In genomic region chr2:70898396-70898795, GRCm38 (mm10) we compare ENCODE assay signal across 20 mouse cellular contexts.
DNase-seq lines count a peak whose midpoint lies in the region; ATAC-seq and TF ChIP-seq lines count a peak whose summit lies in the region.
"Had no signal": no experiment of that assay in that cellular context is flagged by ENCODE, and none has a peak within 500 bp of the region (broad histone marks: within the 10 kb centered on the region; RNA-seq: fewer than 3 reads in every experiment).

No protein-coding gene starts in this region.

- 47% methylated on average over 9 of the region's 9 CpGs for WGBS in heart, embryonic 10.5 days
- WGBS in hindbrain, embryonic 13.5 days, result 81% methylated on average over 9 of the region's 9 CpGs

- H3K9me3 ChIP-seq in heart, embryonic 10.5 days, result no peaks in the 10 kb centered on the region
- no peaks in the 10 kb centered on the region for H3K9me3 ChIP-seq in hindbrain, embryonic 13.5 days
- H3K9me3 ChIP-seq: forebrain, embryonic 10.5 days; midbrain, embryonic 15.5 days; neural tube, embryonic 15.5 days had no signal

- H3K36me3 ChIP-seq in heart, embryonic 10.5 days, result no peaks in the 10 kb centered on the region
- no peaks in the 10 kb centered on the region for H3K36me3 ChIP-seq in hindbrain, embryonic 13.5 days
- H3K36me3 ChIP-seq: forebrain, embryonic 10.5 days; hindbrain, embryonic 12.5 days; midbrain, embryonic 15.5 days; neural tube, embryonic 15.5 days had no signal

- no peak overlapping the region for H3K9ac ChIP-seq in hindbrain, embryonic 13.5 days
- H3K9ac ChIP-seq: hindbrain, embryonic 12.5 days; midbrain, embryonic 15.5 days; neural tube, embryonic 15.5 days had no signal

- no peak for TF ChIP-seq CTCF in layer of hippocampus, adult 2 months (conservative IDR thresholded peaks at IDR 0.05)

- H3K27ac ChIP-seq in heart, embryonic 10.5 days, result peak overlapping the region; percentile 29; the same call in 1 of the 2 replicates
- H3K27ac ChIP-seq in layer of hippocampus, adult 2 months, result 0 out of 2 replicates have a peak overlapping the region, but pooled peaks have one; percentile 7
- H3K27ac ChIP-seq in hindbrain, embryonic 13.5 days, result no peak overlapping the region
- H3K27ac ChIP-seq: forebrain, embryonic 10.5 days; hindbrain, embryonic 12.5 days; midbrain, embryonic 15.5 days; neural tube, embryonic 15.5 days had no signal

- no peaks in the 10 kb centered on the region for H3K27me3 ChIP-seq in heart, embryonic 10.5 days (ENCODE audit: insufficient read depth, poor library complexity, severe bottlenecking)
- H3K27me3 ChIP-seq in hindbrain, embryonic 13.5 days, result no peaks in the 10 kb centered on the region
- H3K27me3 ChIP-seq: hindbrain, embryonic 12.5 days; midbrain, embryonic 15.5 days; neural tube, embryonic 15.5 days had no signal

- H3K4me3 ChIP-seq in heart, embryonic 10.5 days, result no peak overlapping the region
- no peak overlapping the region for H3K4me3 ChIP-seq in layer of hippocampus, adult 2 months
- no peak overlapping the region for H3K4me3 ChIP-seq in hindbrain, embryonic 13.5 days
- H3K4me3 ChIP-seq: forebrain, embryonic 10.5 days; hindbrain, embryonic 12.5 days; midbrain, embryonic 15.5 days; neural tube, embryonic 15.5 days had no signal

- DNase-seq in heart, embryonic 10.5 days (ENCODE audit: low spot score), result no peak
- DNase-seq in heart, postnatal 14 days, result no peak
- DNase-seq in layer of hippocampus, adult 2 months (ENCODE audit: low spot score in 2 of 2), result no peak
- no peak for DNase-seq in layer of hippocampus, adult 8-10 months (ENCODE audit: low spot score in 2 of 2)
- DNase-seq in brain, adult 2 months (ENCODE audit: low read depth, low spot score), result peak; percentile 78
- DNase-seq in left cerebral cortex, postnatal 36 days (ENCODE audit: low spot score in 2 of 2), result peak; percentile 38 to 49
- DNase-seq in kidney, adult 9 months, result no peak
- DNase-seq: adrenal gland, postnatal 36 days; cerebellum, adult 18-20 months; cerebellum, postnatal 36 days; kidney, postnatal 36 days; lung, adult 18-20 months; lung, postnatal 14 days; thymus, postnatal 36 days had no signal

- intact Hi-C loops in heart, postnatal 14 days (cut with DNase I), result no loop called here
- intact Hi-C loops in left cerebral cortex, postnatal 36 days (cut with DNase I), result no loop called here

- peaks cover 29% of the 10 kb centered on the region for H3K4me1 ChIP-seq in heart, embryonic 10.5 days
- no peaks in the 10 kb centered on the region for H3K4me1 ChIP-seq in hindbrain, embryonic 13.5 days (replicated peaks)
- H3K4me1 ChIP-seq: forebrain, embryonic 10.5 days; hindbrain, embryonic 12.5 days; midbrain, embryonic 15.5 days had no signal

- no peak for ATAC-seq in hindbrain, embryonic 13.5 days (ENCODE audit: low FRiP score)
- ATAC-seq: midbrain, embryonic 15.5 days had no signal

- no peak overlapping the region for H3K4me2 ChIP-seq in hindbrain, embryonic 13.5 days
- H3K4me2 ChIP-seq: hindbrain, embryonic 12.5 days; liver, embryonic 11.5 days; midbrain, embryonic 15.5 days; neural tube, embryonic 15.5 days had no signal

Comparison
In these comparisons a context has a peak if more than half of its experiments do, and no peak if none do; other contexts are left out.
1. DNase-seq: peak in brain, adult 2 months (single experiment) and left cerebral cortex, postnatal 36 days (2 of 2); none in heart, embryonic 10.5 days (single experiment), heart, postnatal 14 days (0 of 2), layer of hippocampus, adult 2 months (0 of 2), layer of hippocampus, adult 8-10 months (0 of 2) and kidney, adult 9 months (single experiment).